Mouse (Mus musculus) 3T3-L1 (cell line): ENCODE measurements at regions not wholly inside any gene's neighbourhood (a gene's known extent, or its start where the extent isn't known, plus 50 kb on each side); places are given as distances from the start of the nearest gene placed in this dataset.

Experiments
- DNase-seq: peaks from one replicate; pipeline ENCODE4 v3.0.0-alpha.2; 2015; ENCODE audit warnings: low read depth, low spot score

DNA sequence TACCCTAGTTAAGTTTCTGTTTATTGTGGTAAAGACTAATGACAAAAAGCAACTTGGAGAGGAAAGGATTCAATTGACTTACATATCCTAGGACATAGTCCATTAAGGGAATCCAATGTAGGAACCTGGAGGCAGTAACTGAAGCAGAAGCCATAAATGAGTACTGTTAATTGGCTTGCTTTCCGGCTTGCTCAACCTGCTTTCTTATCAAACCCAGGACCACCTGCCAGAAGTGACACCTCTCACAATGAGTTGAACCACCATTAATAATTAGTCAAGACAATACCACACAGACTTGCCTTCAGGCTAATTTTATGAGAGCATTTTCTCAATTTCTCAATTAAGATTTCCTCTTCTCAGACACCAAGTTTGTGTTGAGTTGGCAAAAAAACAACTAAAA lies 148.8 kb downstream of the Ccser2 start:
- DNase-seq, result no peak

DNA sequence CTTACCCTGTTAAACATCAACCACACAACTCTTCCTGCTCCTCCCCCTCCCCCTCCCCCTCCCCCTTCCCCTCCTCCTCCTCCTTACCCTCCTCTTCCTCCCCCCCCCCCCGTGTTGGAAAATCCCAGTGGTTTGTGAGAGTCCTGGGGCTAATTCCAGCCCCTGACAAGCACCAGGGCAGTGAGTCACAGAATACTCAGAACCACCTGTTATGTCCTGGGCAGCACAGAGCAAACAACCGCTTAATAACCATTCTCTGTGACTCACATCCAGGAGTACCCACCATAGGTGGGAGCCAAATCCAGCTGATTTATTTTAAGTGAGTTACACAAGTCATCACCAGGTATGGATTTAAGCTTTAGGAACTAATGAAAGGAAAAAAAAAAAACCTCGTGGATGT lies 166.2 kb downstream of the Ccser2 start:
- peak; percentile 87 for DNase-seq

DNA sequence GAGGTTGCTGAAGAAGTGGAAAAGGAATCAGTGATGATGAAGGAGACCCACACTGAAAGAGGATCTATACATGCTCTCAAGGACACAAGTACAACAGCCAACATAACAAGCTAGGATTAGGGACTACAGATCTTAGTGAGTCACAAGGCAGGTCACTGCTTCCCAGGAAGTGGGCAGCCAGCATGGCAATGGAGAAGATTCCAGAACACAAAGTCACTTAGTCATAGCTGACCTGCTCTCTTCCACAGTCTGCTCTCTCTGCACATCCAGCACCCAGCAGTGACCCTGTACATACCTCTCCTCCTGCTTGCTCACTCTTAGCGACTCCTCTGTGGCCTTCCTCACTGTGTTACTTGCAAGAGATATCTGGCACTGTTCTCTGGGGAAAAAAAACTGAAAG lies 168.8 kb downstream of the Ccser2 start:
- DNase-seq, result peak; percentile 88

DNA sequence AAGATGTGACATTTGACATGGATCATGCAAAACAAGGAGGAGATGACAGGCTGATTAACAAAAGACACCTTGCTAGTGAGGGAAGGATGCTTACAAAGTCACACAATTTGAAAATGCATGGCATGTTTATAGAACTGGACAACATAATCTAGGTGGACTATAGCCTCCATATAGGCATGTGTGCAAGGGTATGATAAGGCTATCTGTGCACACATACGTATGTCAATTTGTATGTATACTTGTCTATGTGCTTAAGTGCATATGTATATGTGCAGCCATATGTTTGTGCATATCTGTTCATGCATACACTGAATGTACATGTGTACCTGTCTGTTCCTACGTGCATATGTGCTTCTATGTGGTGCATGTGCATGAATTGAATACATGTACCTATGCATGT lies 186.7 kb downstream of the Ccser2 start:
- DNase-seq, result no peak

DNA sequence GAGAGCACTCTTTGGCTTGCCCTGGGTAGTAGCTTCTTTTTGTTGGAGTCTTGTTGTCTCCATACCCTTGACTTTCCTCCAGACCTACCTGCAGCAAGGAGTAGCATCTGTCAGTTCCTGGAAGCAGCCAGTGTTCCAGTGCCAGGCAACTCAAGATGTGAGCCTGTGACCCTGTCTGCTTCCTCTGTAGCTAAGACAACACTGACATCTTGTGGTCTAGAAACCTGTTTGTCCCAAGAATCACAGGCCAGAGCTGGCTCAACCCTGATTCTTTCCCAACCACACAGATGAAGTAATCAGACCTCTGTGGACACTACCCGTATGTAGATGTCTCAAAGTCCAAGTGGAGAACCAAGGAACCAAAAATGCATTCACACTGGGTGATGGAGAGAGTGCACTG lies 189.6 kb downstream of the Ccser2 start:
- DNase-seq, result peak; percentile 82

DNA sequence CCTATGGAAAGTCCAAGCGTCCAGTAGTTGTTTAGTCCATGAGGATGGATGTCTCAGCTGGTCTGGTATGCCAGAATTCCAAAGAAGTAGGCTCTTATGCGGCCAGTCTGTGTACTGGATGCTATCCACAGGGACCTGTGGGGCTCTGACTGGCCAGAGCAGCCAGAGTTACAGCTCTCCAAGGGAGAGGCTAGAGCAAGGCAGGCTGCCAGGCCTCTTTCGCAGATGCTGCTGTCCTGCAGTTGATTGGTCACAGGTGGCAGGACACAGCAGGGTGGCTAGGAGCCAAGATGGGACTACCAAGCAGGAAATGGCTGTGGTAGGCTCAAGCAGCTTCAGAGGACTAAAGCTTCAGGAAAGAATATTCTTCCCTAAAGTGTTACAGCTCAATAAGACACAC lies 194.2 kb downstream of the Ccser2 start:
- DNase-seq, result peak; percentile 84

DNA sequence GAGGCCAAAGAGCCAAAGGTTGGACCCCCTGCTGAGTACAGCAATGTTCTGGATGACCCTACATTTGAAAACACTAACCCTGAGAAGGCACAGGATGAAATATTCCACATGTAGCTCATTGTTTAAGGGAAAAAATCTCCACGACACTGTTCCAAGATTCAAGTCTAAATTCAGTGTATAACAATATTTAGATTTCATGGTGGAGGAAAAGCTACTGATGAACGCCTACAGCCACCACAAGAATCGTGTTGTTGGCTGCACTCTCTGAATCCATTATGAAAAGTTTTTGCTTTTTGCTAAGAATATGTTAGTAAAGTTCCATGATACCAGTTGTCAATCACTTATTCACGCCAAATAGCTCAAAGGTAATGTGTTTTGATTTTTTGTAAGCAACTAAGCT lies 204.2 kb downstream of the Ccser2 start:
- no peak for DNase-seq

DNA sequence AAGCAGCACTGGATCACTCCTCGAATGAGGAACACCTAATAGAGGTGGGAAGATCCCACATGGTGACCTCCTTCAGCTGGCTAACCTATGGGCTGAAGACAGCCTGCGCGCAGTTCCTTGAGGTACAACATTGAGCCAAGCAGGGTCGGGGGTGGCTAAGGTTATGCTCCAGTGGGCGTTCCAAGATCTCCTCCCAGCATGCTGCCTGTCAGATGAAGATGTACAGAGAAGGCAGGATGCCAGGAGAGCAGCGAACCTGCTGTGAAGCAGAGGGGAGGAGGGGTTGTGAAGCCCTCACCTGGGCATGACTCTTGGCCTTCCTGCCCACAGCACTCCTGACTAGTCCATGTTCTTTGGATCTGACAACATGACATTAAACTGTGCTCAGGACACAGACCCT lies 212.5 kb downstream of the Ccser2 start:
- DNase-seq, result no peak

DNA sequence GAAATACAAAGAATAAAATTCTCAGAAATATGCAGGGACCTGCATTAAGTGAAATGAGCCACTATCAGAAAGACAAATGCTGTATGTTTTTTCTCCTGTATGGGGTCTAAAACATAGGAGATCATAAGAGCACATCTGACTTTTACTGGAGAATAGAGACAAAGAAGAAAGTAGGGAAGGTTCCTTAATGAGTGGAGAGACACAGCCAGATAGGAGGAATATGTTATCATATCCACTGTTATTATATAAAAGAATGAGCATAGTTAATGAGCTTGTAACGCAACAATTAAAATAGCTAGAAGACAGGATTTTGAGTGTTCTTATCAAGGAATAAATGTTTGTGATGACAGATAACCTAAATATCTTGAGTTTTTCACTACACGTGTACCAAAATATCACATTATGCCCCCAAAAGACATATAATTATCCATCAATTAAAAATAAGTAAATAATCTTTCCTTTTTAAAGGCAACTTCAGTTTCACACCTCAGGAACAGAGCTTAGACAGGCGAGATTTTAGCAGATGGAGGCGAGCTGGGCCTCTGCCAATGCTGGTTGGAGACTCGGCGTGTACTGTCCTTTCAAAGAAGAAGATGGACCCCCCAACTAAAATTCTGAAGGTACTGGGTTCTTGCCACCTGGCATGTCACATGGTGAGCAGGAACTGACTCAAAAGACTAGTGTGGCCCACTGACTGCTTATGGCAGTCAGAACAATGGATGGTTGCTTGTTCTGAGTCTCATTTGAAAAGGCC lies 220.3 kb downstream of the Ccser2 start:
- no peak for DNase-seq

DNA sequence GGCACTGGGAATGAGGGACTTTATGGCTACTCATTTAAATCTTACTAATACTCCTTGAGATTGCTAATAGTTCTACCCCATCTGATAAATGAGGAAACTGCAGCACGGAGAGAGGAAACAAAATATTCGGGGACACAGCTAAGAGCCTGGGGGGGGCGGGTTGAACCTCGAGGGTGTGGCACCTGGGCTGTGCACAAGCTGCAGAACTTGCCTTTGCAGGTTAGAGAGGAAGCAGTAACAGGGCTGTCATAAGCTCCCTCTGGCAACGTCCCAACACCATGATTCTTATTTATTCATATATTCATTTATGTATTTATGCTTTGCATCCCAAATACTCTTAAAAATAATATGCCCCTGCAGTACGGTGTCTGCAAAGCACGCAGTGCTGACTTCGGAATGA lies 237.5 kb downstream of the Ccser2 start:
- no peak for DNase-seq

DNA sequence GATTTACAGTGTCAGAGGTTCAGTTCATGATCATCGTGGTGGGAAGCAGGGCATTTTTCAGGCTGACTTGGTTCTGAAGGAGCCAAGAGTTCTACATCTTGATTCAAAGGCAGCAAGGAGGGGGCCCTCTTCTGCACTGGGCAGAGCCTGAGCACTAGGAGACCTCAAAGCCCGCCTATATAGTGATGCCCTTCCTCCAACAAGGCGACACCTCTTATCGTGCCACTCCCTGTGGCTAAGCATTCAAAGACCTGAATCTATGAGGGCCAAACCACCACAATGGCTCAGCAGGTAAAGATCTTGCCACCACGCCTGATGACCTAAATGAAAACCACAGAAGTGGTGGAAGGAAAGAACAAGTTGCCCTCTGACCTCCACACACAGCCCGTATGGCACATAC lies 242.5 kb downstream of the Ccser2 start:
- DNase-seq, result no peak

DNA sequence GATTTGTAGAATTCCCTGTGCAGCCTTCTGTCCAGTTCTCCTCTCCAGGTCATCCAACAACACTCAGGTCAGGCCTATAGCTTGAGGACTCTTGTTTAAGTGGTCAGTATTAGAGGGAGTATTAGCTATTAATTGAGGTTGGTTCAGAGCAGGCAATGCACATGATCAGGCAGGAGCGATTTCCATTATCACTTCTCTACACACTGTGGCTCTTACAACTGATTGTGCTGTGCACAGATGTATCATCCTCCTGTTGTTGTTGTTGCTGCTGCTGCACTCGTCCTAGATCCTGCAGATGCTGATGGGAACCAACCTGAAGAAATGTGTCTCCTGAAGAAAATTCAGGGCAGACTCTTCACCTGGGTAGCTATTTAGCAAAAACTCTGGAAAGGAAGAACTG lies 252.9 kb downstream of the Ccser2 start:
- DNase-seq, result no peak

DNA sequence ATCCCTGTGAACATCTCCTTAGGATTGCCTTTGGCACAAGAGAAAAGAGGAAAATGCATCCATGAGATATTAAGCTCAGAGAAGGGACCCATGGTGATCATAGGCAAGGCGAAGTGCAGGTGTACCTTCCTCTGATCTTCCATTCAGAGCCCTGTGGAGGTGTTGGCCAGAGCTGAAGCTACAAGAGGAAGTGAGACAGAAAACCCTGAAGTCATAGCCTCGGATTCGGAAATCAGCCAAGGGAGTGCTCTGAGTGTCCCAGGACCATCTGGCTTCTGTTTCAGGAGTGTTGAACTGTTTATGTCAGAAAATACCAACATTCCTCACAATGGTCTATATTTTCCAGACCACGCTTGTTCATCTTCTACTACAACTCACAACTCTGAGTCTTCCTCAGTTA lies 271.6 kb downstream of the Ccser2 start:
- no peak for DNase-seq

DNA sequence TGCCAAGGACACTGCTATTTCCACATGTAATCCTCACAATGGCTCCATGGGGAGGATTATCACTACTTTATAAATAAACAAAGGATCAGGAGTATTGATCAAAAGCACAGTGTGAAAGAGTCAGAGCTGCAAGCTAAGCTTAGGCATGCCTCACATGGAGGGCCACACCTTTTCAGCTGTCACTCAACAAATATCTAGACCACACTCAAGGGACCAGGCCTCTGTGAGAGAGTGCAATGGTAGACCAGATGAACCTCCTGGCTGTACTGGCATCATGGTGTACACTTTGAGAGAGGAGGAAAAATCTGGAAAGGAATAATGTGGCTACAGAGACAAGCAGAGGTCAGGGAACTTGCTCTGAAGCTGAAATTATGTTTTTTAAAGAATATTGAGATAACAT lies 276.6 kb downstream of the Ccser2 start:
- DNase-seq, result no peak

DNA sequence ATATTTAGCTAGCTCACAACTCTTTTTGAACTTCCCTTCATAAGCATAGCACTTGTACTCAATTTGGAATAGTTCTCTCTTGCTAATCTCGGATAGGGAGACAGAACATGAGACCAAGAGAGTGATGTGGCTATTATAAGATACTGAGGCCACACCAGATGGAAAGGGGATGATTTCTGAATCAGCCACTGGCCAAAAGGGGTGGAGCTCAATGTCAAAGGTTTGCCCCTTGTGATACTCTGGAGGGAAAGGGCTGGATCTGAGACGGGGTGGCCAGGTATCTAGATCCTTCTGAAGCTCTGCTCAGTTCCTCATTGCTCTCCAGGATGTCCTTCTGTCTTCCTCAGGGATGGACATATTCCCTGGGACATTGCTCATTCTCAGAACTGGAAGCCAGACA lies 277.6 kb downstream of the Ccser2 start:
- DNase-seq, result no peak

DNA sequence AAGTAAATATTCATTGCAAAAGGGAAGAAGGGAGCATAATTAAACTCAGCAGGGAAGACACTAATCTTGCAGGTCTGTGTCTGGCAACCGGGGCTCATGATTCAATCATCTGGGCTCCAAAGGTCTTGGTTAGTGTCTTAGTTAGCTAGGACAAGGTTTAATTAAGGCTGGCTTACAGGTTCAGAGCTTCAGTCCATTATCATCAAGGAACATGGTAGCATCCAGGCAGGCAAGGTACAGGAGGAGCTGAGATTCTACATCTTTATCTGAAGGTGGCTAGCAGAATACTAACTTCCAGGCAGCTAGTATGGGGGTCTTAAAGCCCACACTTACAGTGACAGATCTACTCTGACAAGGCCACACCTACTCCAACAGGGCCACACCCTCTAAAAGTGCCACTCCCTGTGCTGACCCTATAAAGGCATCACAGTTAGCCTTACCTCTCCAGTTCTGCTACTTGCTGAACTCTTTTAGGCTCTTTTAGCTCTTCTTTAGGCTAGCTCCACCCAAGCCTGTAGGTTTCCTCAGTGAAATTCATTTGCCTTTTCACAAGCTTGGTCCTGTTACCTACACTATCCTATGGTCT lies 309.8 kb downstream of the Ccser2 start:
- DNase-seq, result no peak

DNA sequence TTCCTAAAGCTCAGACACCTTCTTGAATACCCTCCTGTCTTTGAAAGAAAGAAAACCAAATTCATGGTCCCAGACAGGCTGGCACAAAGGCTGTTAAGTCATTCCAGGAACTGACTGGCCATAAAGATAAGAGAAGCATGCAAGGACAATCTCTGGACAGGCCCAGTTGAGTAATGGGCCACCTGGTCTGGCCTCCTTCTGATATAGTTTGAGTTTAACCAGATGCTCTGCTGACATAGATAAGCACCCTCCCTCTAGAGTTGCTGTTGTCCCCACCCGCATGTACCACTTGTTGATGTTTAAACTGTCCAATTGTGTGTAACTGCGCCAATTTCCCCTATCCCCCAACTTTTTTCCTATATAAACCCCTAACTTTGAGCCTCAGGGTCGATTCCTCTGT lies 310.4 kb downstream of the Ccser2 start:
- no peak for DNase-seq

DNA sequence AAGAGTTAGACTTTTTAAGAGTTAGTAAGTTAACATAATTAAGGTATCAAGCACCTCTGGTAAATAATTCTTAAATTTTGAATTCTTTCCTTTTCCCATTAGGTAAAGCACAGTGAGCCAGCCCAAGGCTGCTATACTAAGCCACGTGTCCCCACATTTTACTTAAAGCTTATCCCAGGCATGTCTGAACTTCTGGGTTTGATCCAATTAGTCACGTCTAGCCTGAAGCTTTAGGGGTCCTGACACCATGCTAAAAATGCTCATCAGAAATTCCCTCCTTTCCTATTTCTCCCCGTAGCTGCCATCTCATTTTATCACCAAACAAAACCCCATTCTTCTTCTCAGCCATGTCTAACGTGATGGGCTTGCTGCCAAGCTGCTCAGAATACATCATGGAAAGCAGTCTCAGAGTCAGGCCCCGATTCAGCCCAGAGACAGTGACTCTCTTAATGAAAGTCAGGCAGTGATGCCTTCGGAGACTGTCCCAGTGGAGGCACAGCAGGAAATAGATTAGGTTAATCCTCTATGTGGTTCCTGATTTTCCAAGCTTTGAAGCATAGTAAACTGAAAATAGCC lies 315.5 kb downstream of the Ccser2 start:
- peak; percentile 17 for DNase-seq

DNA sequence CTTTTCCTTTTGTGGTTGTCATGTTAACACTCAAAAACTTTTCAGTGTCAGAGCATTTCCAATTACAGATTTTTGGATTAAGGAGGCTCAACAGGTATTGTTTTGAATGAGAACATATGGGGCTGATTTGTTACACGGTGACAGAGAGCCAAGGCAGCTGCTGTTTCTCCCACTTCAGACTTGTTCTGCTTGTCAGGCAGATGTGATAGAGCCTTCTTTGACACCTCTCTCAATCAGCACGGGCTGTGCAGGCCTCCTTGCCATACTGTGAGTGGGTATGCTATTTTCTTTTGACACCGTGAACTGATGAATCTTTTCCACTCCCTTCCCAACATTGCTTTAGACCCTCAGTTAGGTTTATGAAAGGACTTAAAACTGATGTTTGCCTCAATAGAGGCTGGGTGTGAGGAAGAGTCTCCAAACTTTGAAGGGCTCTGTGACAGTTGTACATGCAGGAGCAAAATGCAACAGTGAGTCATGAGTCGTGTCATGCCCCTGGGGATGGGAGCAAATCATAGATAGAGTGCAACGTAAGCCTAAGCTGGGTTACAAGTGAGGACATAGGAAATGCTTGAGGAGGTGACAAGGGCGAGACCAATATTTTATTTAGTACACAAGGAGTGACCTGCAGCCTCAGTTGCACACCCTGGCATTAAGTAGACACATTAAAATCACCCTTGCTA lies 317.4 kb downstream of the Ccser2 start:
- DNase-seq, result no peak

DNA sequence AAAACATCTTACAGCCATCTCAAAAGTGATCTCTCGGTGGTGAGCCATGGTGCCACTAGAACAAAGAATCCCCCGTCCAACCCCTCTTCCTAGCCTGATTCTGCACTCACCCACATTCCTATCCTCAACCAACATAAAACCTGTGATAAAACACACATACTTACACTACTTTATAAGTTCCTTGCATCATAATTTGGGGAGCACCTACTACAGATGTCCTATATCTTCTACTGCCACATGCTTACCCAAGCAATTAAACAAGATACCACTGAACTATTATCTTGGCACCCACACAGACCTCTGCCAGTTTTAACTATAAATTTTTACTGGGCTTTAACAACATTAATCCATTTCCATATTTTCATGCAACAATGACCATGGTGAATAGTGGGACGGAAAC lies 321.9 kb downstream of the Ccser2 start:
- DNase-seq, result no peak

DNA sequence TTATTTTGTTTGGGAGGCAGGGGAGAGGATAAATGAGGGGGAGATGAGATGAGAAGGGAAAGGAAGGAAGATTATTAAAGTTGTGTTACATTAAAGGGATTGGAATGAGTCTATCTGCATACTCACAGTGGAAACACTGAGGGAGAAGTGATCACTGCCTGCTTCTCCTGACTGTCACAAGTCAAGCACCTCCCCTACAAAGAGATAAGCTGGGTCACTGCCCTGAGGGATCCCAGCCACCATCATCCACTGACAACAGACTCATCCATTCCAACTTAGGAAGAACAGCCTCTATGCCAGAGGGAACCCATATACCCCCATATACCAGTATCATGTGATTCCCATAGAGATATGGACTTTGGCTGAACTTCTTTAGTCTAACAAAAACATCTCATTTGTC lies 322.3 kb downstream of the Ccser2 start:
- DNase-seq, result no peak

DNA sequence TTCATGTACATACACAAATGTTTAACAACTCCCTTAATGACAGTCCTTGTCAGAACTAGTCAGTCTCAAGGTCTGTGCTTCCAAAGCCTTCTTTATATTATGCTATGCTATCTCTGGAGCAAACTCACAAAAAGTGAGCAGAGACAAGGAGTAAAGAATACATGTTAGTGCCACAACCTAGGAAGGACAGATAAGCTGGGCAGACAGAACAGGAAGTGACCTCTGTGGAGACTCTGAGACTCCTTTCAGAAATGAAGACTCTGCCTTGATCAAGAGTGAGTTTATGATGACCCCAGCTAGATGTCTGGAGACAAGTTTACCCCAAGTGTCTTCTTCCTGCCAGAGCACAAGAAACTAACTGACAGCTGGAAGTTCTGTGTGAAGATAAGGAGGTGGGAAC lies 343.8 kb downstream of the Ccser2 start:
- DNase-seq, result no peak

DNA sequence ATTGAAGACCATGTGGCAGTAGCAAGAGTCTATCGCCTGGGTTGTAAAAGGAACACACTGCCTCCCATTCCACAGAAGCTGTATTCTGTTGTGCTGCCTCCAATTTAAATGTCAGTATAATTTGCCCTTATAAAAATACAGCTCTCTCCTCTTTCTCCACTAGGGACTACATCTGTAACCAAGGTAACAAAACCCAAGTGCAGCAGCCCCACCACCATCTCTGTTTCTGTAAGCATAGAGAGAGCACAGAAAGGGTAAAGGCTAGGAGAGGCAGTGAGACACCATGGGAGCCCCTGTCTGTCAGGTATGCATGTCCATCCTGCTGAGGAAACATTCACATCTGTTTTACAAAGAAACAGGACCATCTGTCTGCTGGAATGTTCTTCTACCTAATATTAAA lies 344.4 kb downstream of the Ccser2 start:
- no peak for DNase-seq
